Mouse (Mus musculus) brain, embryonic 14.5 days (tissue): ENCODE results near the gene Tgfbr2. TPM values are rescaled to one million over a fixed set of nuclear protein-coding genes. Genes with fewer than 3 reads are reported as not detected.

Experiments
- DNase-seq: peaks from one replicate; pipeline ENCODE4 v3.0.0-alpha.2; 2011; ENCODE audit warnings: low read depth
- CTCF ChIP-seq: fragments of 200-500 bp; IDR thresholded peaks from 2 replicates; pipeline ENCODE4 v1.5.1; 2012; ENCODE audit warnings: inconsistent platforms, mild to moderate bottlenecking, moderate library complexity, borderline replicate concordance; ENCODE audit not compliant: insufficient read depth, insufficient read length; ENCODE audit errors: extremely low read depth
- POLR2A ChIP-seq: fragments of 200-500 bp; IDR thresholded peaks from 2 replicates; pipeline ENCODE4 v1.6.1; 2012; ENCODE audit warnings: mild to moderate bottlenecking, inconsistent platforms, borderline replicate concordance; ENCODE audit not compliant: poor library complexity, insufficient read depth, insufficient read length, severe bottlenecking; ENCODE audit errors: extremely low read depth
- polyA plus RNA-seq: library from polyadenylated mRNA; depleted of rRNA; stranded (reverse); fragments of >200 nt; gene quantifications from 2 replicates; pipeline ENCODE4 v1.2.3, GENCODE M21; 2012

Tgfbr2 gene
- polyA plus RNA-seq, 1 experiment = 13.6 TPM

GRCm38 (mm10) chr9:116137645-116138044 lies 37.5 kb downstream of the Tgfbr2 start:
- no peak for DNase-seq
- TF ChIP-seq CTCF (no peak), POLR2A (no peak)

- peak; percentile 67 for DNase-seq
These were observed 38.3 kb downstream of the Tgfbr2 start for GRCm38 (mm10) chr9:116136811-116137210.

GRCm38 (mm10) chr9:116136146-116136545 lies 39.0 kb downstream of the Tgfbr2 start:
- no peak for TF ChIP-seq CTCF
- no peak for TF ChIP-seq POLR2A
- no peak for DNase-seq

More at GRCm38 (mm10) chr9:116136811-116137210, 38.3 kb downstream of the Tgfbr2 start:
- TF ChIP-seq POLR2A (no peak), CTCF (no peak)

- no peak for TF ChIP-seq CTCF
- no peak for TF ChIP-seq POLR2A
- no peak for DNase-seq
These were observed 40.7 kb downstream of the Tgfbr2 start for GRCm38 (mm10) chr9:116134488-116134887.

GRCm38 (mm10) chr9:116133312-116133980 lies 41.7 kb downstream of the Tgfbr2 start:
- TF ChIP-seq CTCF (no peak), POLR2A (no peak)

GRCm38 (mm10) chr9:116128886-116129285 lies 46.3 kb downstream of the Tgfbr2 start:
- no peak for DNase-seq
- no peak for TF ChIP-seq CTCF
- TF ChIP-seq POLR2A = no peak

More at GRCm38 (mm10) chr9:116133312-116133980, 41.7 kb downstream of the Tgfbr2 start:
- no peak for DNase-seq

GRCm38 (mm10) chr9:116128311-116128710 lies 46.8 kb downstream of the Tgfbr2 start:
- no peak for DNase-seq
- no peak for TF ChIP-seq POLR2A
- TF ChIP-seq CTCF = no peak

- peak; percentile 71 for DNase-seq
- TF ChIP-seq CTCF (no peak), POLR2A (no peak)
These were observed 48.7 kb downstream of the Tgfbr2 start for GRCm38 (mm10) chr9:116126494-116126893.

GRCm38 (mm10) chr9:116122969-116123589 lies 52.1 kb downstream of the Tgfbr2 start:
- DNase-seq = no peak
- TF ChIP-seq CTCF (no peak), POLR2A (no peak)

- TF ChIP-seq CTCF (no peak), POLR2A (no peak)
- DNase-seq = no peak
These were observed 52.6 kb downstream of the Tgfbr2 start for GRCm38 (mm10) chr9:116122544-116122943.

- TF ChIP-seq CTCF (no peak), POLR2A (no peak)
- DNase-seq = no peak
These were observed 53.7 kb downstream of the Tgfbr2 start for GRCm38 (mm10) chr9:116121472-116121871.

GRCm38 (mm10) chr9:116119990-116120389 lies 55.2 kb downstream of the Tgfbr2 start:
- TF ChIP-seq POLR2A (no peak), CTCF (no peak)
- DNase-seq = no peak
